Mouse (Mus musculus) liver, postnatal 0 days (tissue): ENCODE results near the gene Apex1. TPM values are rescaled to one million over a fixed set of nuclear protein-coding genes. Genes with fewer than 3 reads are reported as not detected.

Experiments
- ATAC-seq: fragments of 200-750 bp; cut with Nextera tagmentation; 2 replicates; pipeline ENCODE4 v1.8.0; 2017; ENCODE audit warnings: mild to moderate bottlenecking, moderate library complexity
- DNase-seq: peaks from one replicate; pipeline ENCODE4 v3.0.0-alpha.2; 2016
- H3K27ac ChIP-seq: fragments of 300-500 bp; sonication (generic); 2 replicates; pipeline ENCODE4 v1.5.1; 2014; ENCODE audit warnings: antibody characterized with exemption, moderate library complexity, mild to moderate bottlenecking, low read depth
- H3K27me3 ChIP-seq: fragments of 300-500 bp; sonication (generic); 2 replicates; pipeline ENCODE4 v1.6.1; 2014; ENCODE audit warnings: low read length, control low read depth, mixed read lengths; ENCODE audit not compliant: insufficient read depth
- H3K36me3 ChIP-seq: fragments of 300-500 bp; sonication (generic); replicated peaks from 2 replicates; pipeline ENCODE4 v1.6.1; 2014; ENCODE audit warnings: mild to moderate bottlenecking, control low read depth, low read length, moderate library complexity, mixed read lengths; ENCODE audit not compliant: insufficient read depth
- H3K4me1 ChIP-seq: fragments of 300-500 bp; sonication (generic); 2 replicates; pipeline ENCODE4 v1.6.1; 2014; ENCODE audit warnings: antibody characterized with exemption, mild to moderate bottlenecking, control low read depth; ENCODE audit not compliant: insufficient read depth
- H3K4me2 ChIP-seq: fragments of 300-500 bp; sonication (generic); 2 replicates; pipeline ENCODE4 v1.6.1; 2014; ENCODE audit warnings: low read depth, mild to moderate bottlenecking, low read length, moderate library complexity, mixed read lengths
- H3K4me3 ChIP-seq: fragments of 300-500 bp; sonication (generic); 2 replicates; pipeline ENCODE4 v1.5.1; 2014; ENCODE audit warnings: low read depth, low read length
- H3K9ac ChIP-seq: fragments of 300-500 bp; sonication (generic); replicated peaks from 2 replicates; pipeline ENCODE4 v1.6.1; 2014; ENCODE audit warnings: mild to moderate bottlenecking, moderate library complexity
- H3K9me3 ChIP-seq: fragments of 300-500 bp; sonication (generic); 2 replicates; pipeline ENCODE4 v1.6.1; 2016; ENCODE audit warnings: mild to moderate bottlenecking, control low read depth, low read length, mixed read lengths
- CTCF ChIP-seq: sonication (generic); IDR thresholded peaks from 2 replicates; pipeline ENCODE4 v1.5.1; 2016; ENCODE audit warnings: antibody characterized with exemption, low read depth
- EP300 ChIP-seq: IDR thresholded peaks from 2 replicates; pipeline ENCODE4 v1.6.1; 2016; ENCODE audit warnings: antibody characterized with exemption, low read depth, mild to moderate bottlenecking
- WGBS: fragments of 180-500 bp; shearing (Covaris S2); extraction: QIAGEN DNeasy Blood & Tissue Kit; methylation state at CpG from one replicate; pipeline ENCODE4 v1.1.7; 2014; ENCODE audit not compliant: insufficient replicate concordance; 5-methylcytosine and 5-hydroxymethylcytosine counted together
- polyA plus RNA-seq: library from polyadenylated mRNA; unstranded; fragments of >200 nt; fragmentation: Nextera tagmentation; extraction: Ambion mirVana; gene quantifications from 2 replicates; pipeline ENCODE4 v1.2.1, GENCODE M21; 2015

Apex1 gene
- polyA plus RNA-seq, 1 experiment from 2014 or later: 58.0 TPM

- WGBS: 1% methylated on average over 38 of the region's 38 CpGs
- Histone ChIP-seq H3K27me3 (no peaks in the 10 kb centered on the region), H3K4me1 (peaks cover 17% of the 10 kb centered on the region), H3K36me3 (peaks cover 35% of the 10 kb centered on the region), H3K9me3 (no peaks in the 10 kb centered on the region), H3K9ac (peak overlapping the region; percentile 81), H3K27ac (peak overlapping the region; percentile 95), H3K4me3 (peak overlapping the region; percentile 76), H3K4me2 (peak overlapping the region; percentile 93)
- DNase-seq (peak; percentile 21), ATAC-seq (peak; percentile 37)
- TF ChIP-seq EP300 (no peak), CTCF (no peak)
These were observed 548 bp downstream of the Apex1 start for GRCm38 (mm10) chr14:50925111-50925920.

GRCm38 (mm10) chr14:50927366-50927765 lies 2.6 kb downstream of the Apex1 start:
- Histone ChIP-seq H3K27me3 (no peaks in the 10 kb centered on the region), H3K4me1 (peaks cover 27% of the 10 kb centered on the region), H3K9ac (no peak overlapping the region), H3K27ac (no peak overlapping the region), H3K4me2 (no peak overlapping the region), H3K36me3 (peaks cover 35% of the 10 kb centered on the region), H3K4me3 (no peak overlapping the region), H3K9me3 (no peaks in the 10 kb centered on the region)
- no peak for ATAC-seq
- DNase-seq: no peak
- 74% methylated on average over 3 of the region's 3 CpGs for WGBS
- TF ChIP-seq EP300 (no peak), CTCF (no peak)

GRCm38 (mm10) chr14:50929951-50930350 lies 5.2 kb downstream of the Apex1 start:
- peaks cover 21% of the 10 kb centered on the region for H3K4me1 ChIP-seq
- DNase-seq (no peak), ATAC-seq (no peak)
- WGBS: 8% methylated on average over 10 of the region's 10 CpGs
- no peaks in the 10 kb centered on the region for H3K27me3 ChIP-seq
- peak overlapping the region; percentile 99 for H3K27ac ChIP-seq
- H3K4me3 ChIP-seq: peak overlapping the region; percentile 89
- H3K4me2 ChIP-seq: peak overlapping the region; percentile 84
- no peaks in the 10 kb centered on the region for H3K9me3 ChIP-seq
- no peak for TF ChIP-seq EP300
- peaks cover 35% of the 10 kb centered on the region for H3K36me3 ChIP-seq
- peak overlapping the region; percentile 96 for H3K9ac ChIP-seq

GRCm38 (mm10) chr14:50930377-50930753 lies 5.6 kb downstream of the Apex1 start:
- Histone ChIP-seq H3K4me2 (peak overlapping the region; percentile 84), H3K4me1 (peaks cover 20% of the 10 kb centered on the region), H3K27me3 (no peaks in the 10 kb centered on the region), H3K27ac (peak overlapping the region; percentile 99), H3K36me3 (peaks cover 35% of the 10 kb centered on the region), H3K9me3 (no peaks in the 10 kb centered on the region), H3K9ac (peak overlapping the region; percentile 96), H3K4me3 (peak overlapping the region; percentile 89)
- WGBS: 0% methylated on average over 38 of the region's 38 CpGs
- ATAC-seq: peak; percentile 64
- TF ChIP-seq EP300: no peak
- DNase-seq: peak; percentile 84

- peaks cover 20% of the 10 kb centered on the region for H3K4me1 ChIP-seq
- DNase-seq (peak; percentile 99), ATAC-seq (peak; percentile 98)
- no peak for TF ChIP-seq CTCF
- TF ChIP-seq EP300: peak; percentile 48; the same call in 1 of the 2 replicates
- under 1% methylated on average over 63 of the region's 68 CpGs for WGBS
- H3K4me2 ChIP-seq: peak within 1 kb of the TSS; percentile 84
- peak within 1 kb of the TSS; percentile 99 for H3K27ac ChIP-seq
- H3K9me3 ChIP-seq: no peaks in the 10 kb centered on the region
- peak within 1 kb of the TSS; percentile 96 for H3K9ac ChIP-seq
- H3K4me3 ChIP-seq: peak within 1 kb of the TSS; percentile 89
- no peaks in the 10 kb centered on the region for H3K27me3 ChIP-seq
- peaks cover 35% of the 10 kb centered on the region for H3K36me3 ChIP-seq
These were observed 6.2 kb downstream of the Apex1 start, which contains the start of the genes Pip4p1 and Pnp for GRCm38 (mm10) chr14:50930754-50931492. Gene Pip4p1, minus strand, starts transcription at chr14:50930856. Gene Pnp, plus strand, starts transcription at chr14:50931082.

- Histone ChIP-seq H3K36me3 (peaks cover 29% of the 10 kb centered on the region), H3K4me3 (peak overlapping the region; percentile 89), H3K9ac (peak overlapping the region; percentile 61), H3K4me2 (peak overlapping the region; percentile 84), H3K27ac (peak overlapping the region; percentile 84), H3K27me3 (no peaks in the 10 kb centered on the region), H3K9me3 (no peaks in the 10 kb centered on the region), H3K4me1 (peaks cover 20% of the 10 kb centered on the region)
- ATAC-seq (no peak), DNase-seq (no peak)
- TF ChIP-seq EP300 (no peak; the same call in 1 of the 2 replicates), CTCF (no peak)
- WGBS: 14% methylated on average over 12 of the region's 12 CpGs
These were observed 6.8 kb downstream of the Apex1 start for GRCm38 (mm10) chr14:50931493-50932020.
